Mouse (Mus musculus) heart, postnatal 0 days (tissue): ENCODE measurements around the gene Slc9a2. TPM values are rescaled to one million over a fixed set of nuclear protein-coding genes. Genes with fewer than 3 reads are reported as not detected.
A peak's percentile ranks its signal among the peaks of the same experiment; 100 is the strongest.
"Not testable (repeated sequence)": the region's sequence is repeated elsewhere in the genome, so short reads cannot be mapped to it uniquely, and the experiment has no call there.

Source experiments
- ATAC-seq: fragments of 200-750 bp; cut with Nextera tagmentation; 2 replicates; pipeline ENCODE4 v1.8.0; 2017; ENCODE audit warnings: low read depth, moderate number of reproducible peaks, moderate library complexity; ENCODE audit not compliant: insufficient read depth
- DNase-seq: peaks from one replicate; pipeline ENCODE4 v3.0.0-alpha.2; 2016; ENCODE audit warnings: low spot score
- H3K27ac ChIP-seq: fragments of 300-500 bp; sonication (generic); 2 replicates; pipeline ENCODE4 v1.5.1; 2014; ENCODE audit warnings: low read depth, mild to moderate bottlenecking
- H3K27me3 ChIP-seq: fragments of 300-500 bp; sonication (generic); 2 replicates; pipeline ENCODE4 v1.6.1; 2014; ENCODE audit warnings: low read length, mixed read lengths; ENCODE audit not compliant: control insufficient read depth, insufficient read depth
- H3K36me3 ChIP-seq: fragments of 300-500 bp; sonication (generic); replicated peaks from 2 replicates; pipeline ENCODE4 v1.6.1; 2014; ENCODE audit warnings: low read length, mixed read lengths; ENCODE audit not compliant: control insufficient read depth, insufficient read depth
- H3K4me1 ChIP-seq: fragments of 300-500 bp; sonication (generic); 2 replicates; pipeline ENCODE4 v1.6.1; 2014; ENCODE audit warnings: antibody characterized with exemption; ENCODE audit not compliant: control insufficient read depth, insufficient read depth
- H3K4me2 ChIP-seq: fragments of 300-500 bp; sonication (generic); 2 replicates; pipeline ENCODE4 v1.6.1; 2014; ENCODE audit warnings: low read depth, mild to moderate bottlenecking, low read length, moderate library complexity
- H3K4me3 ChIP-seq: fragments of 300-500 bp; sonication (generic); 2 replicates; pipeline ENCODE4 v1.5.1; 2014; ENCODE audit warnings: low read depth, low read length
- H3K9ac ChIP-seq: fragments of 300-500 bp; sonication (generic); replicated peaks from 2 replicates; pipeline ENCODE4 v1.6.1; 2014; ENCODE audit warnings: low read depth, low read length, mixed read lengths
- H3K9me3 ChIP-seq: fragments of 300-500 bp; sonication (generic); replicated peaks from 2 replicates; pipeline ENCODE4 v1.6.1; 2016; ENCODE audit warnings: low read length; ENCODE audit not compliant: control insufficient read depth
- CTCF ChIP-seq: IDR thresholded peaks from 2 replicates; pipeline ENCODE4 v1.5.1; 2016; ENCODE audit warnings: antibody characterized with exemption, control low read depth, low read depth
- EP300 ChIP-seq: IDR thresholded peaks from 2 replicates; pipeline ENCODE4 v1.6.1; 2016; ENCODE audit warnings: antibody characterized with exemption, low read depth
- WGBS: fragments of 180-500 bp; shearing (Covaris S2); extraction: QIAGEN DNeasy Blood & Tissue Kit; methylation state at CpG from one replicate; pipeline ENCODE4 v1.1.7; 2014; 5-methylcytosine and 5-hydroxymethylcytosine counted together
- polyA plus RNA-seq: library from polyadenylated mRNA; unstranded; fragments of >200 nt; fragmentation: Nextera tagmentation; extraction: Ambion mirVana; gene quantifications from 2 replicates; pipeline ENCODE4 v1.2.1, GENCODE M21; 2015
- total RNA-seq: library from RNA; depleted of rRNA; stranded (reverse); fragments of >200 nt; gene quantifications from 2 replicates; pipeline ENCODE4 v1.2.3, GENCODE M21; 2014; ENCODE audit warnings: low replicate concordance

The Slc9a2 gene
- total and polyA plus RNA-seq, 2 experiments from 2014 or later: 0.64 to 4.6 TPM

DNA sequence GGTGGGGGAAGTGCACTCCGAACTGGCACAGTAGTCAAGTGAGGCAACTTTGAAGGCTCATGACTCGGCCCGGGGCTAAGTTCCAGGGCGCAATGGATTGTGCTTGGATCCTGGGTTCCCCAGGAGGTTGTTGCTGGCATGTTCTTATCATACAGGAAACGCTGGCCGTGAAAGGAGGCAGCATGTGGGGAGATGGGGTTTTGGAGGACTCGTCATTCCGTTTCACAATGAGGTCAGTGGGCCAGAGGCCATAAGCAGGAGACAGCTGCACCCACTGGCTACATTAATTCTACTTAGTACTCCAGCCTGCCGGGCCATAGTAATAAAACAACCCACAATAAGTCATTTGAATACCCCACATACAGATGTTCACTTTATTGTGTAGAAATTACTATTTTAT, 34.6 kb downstream of the Slc9a2 start:
- Histone ChIP-seq H3K27me3 (no peaks in the 10 kb centered on the region), H3K4me3 (no peak overlapping the region), H3K9ac (no peak overlapping the region), H3K4me1 (no peaks in the 10 kb centered on the region), H3K9me3 (no peaks in the 10 kb centered on the region), H3K36me3 (no peaks in the 10 kb centered on the region), H3K4me2 (no peak overlapping the region), H3K27ac (no peak overlapping the region)
- ATAC-seq: peak; percentile 33; the same call in 1 of the 2 replicates
- 34% methylated on average over 9 of the region's 9 CpGs for WGBS
- TF ChIP-seq CTCF (no peak), EP300 (no peak)
- peak; percentile 13 for DNase-seq

DNA sequence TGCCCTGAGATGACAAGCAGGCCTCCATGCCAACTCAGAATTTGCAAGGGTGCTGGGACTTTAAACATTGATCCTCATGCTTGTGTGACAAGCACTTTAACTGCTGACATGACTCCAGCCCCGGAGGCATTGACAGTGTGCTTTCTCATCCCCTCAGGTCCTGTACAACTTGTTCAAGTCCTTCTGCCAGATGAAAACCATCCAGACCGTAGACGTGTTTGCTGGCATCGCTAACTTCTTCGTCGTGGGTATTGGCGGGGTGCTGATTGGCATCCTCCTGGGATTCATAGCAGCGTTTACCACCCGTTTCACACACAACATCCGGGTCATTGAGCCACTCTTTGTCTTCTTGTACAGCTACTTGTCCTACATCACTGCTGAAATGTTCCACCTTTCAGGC, 45.7 kb downstream of the Slc9a2 start:
- H3K9ac ChIP-seq: no peak overlapping the region
- H3K27me3 ChIP-seq: no peaks in the 10 kb centered on the region
- no peaks in the 10 kb centered on the region for H3K9me3 ChIP-seq
- H3K4me3 ChIP-seq: no peak overlapping the region
- WGBS: 83% methylated on average over 10 of the region's 10 CpGs
- H3K4me1 ChIP-seq: no peaks in the 10 kb centered on the region
- H3K36me3 ChIP-seq: no peaks in the 10 kb centered on the region
- TF ChIP-seq EP300 (no peak), CTCF (no peak)
- no peak overlapping the region for H3K27ac ChIP-seq
- DNase-seq (no peak), ATAC-seq (no peak)
- H3K4me2 ChIP-seq: no peak overlapping the region

DNA sequence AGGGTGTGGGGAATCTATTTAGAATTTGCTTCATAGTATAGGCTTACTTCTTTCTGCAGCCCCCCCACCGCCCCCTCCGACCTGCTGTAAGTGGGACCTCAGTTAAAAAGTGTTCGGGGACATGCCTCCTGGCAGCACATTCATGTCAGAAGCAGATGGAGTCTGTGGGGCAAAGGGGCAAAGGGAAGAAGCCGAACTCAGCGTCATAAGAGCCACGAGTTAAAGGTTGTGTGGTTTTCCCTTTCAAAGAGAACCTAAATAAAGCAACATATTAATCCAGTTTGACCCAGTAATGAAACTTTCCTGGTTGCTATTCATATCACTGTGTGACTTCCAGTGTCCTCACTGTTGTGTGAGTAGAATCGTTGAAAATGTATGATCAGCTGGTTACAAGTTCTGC, 47.0 kb downstream of the Slc9a2 start:
- Histone ChIP-seq H3K27ac (no peak overlapping the region), H3K4me1 (no peaks in the 10 kb centered on the region), H3K4me2 (no peak overlapping the region), H3K36me3 (no peaks in the 10 kb centered on the region), H3K27me3 (no peaks in the 10 kb centered on the region), H3K9ac (no peak overlapping the region), H3K9me3 (no peaks in the 10 kb centered on the region), H3K4me3 (no peak overlapping the region)
- 83% methylated on average over 7 of the region's 7 CpGs for WGBS
- no peak for ATAC-seq
- DNase-seq: no peak
- TF ChIP-seq CTCF (no peak), EP300 (no peak)

DNA sequence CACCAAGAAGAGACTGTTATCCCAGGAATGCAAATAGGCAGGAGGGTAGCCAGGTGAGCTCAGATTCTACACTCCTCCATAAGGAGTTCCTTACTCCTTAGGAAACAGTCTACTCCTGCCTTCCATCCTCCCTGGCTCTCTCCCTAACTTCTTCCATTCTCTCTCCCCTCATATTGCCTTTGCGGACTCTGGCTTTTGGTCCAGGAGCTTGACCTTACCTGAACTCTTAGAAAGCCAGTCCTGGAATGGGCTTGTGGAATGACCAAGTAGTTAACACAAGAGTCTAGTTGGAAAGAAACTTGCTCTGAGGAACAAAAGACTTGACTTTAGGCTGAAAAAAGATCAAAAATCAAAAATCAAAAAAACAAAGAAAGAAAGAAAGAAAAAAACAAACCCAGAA, 48.3 kb downstream of the Slc9a2 start:
- Histone ChIP-seq H3K27me3 (no peaks in the 10 kb centered on the region), H3K27ac (no peak overlapping the region), H3K4me3 (no peak overlapping the region), H3K36me3 (no peaks in the 10 kb centered on the region), H3K9ac (no peak overlapping the region), H3K4me1 (no peaks in the 10 kb centered on the region), H3K9me3 (no peaks in the 10 kb centered on the region), H3K4me2 (no peak overlapping the region)
- WGBS: 93% methylated on average over 1 of the region's 1 CpGs
- TF ChIP-seq CTCF (no peak), EP300 (no peak)
- DNase-seq (no peak), ATAC-seq (no peak)

DNA sequence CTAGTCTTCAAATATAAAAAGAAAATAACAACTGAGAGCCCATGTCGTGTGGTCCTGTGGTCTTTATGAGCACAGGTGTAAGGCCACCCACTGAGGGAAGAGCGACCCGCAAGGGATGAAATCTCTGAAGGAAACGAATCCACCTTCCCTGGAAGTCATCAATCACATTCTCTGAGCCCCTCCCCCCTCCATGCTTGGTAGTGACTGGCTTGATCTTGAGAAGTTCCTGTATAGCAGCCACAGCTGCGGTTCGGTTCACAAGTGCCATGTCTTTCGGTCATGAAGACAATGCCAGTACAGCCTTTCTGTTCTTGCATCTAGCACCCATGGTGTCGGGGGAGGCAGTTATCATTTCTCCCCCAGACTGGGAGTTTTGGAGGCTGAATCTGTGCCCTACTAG, 57.3 kb downstream of the Slc9a2 start:
- WGBS: 74% methylated on average over 8 of the region's 8 CpGs
- Histone ChIP-seq H3K4me3 (no peak overlapping the region), H3K27me3 (no peaks in the 10 kb centered on the region), H3K4me1 (no peaks in the 10 kb centered on the region), H3K9me3 (no peaks in the 10 kb centered on the region), H3K27ac (no peak overlapping the region), H3K36me3 (no peaks in the 10 kb centered on the region), H3K9ac (no peak overlapping the region), H3K4me2 (no peak overlapping the region)
- TF ChIP-seq CTCF (no peak), EP300 (no peak)
- ATAC-seq (no peak), DNase-seq (no peak)

DNA sequence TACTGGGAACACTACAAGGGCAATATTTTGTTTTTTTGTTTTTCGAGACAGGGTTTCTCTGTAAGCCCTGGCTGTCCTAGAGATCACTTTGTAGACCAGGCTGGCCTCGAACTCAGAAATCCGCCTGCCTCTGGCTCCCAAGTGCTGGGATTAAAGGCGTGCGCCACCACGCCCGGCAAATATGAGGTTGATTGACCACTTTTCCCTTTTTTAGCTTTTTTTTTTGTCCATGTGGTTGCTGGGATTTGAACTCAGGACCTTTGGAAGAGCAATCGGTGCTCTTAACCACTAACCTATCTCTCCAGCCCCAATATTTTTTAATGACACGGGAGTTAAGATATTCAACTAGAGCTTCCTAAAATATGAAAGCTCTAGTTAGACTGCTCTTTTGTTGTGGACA, 57.9 kb downstream of the Slc9a2 start:
- H3K9me3 ChIP-seq: not testable (repeated sequence)

More for the DNA sequence above, 57.9 kb downstream of the Slc9a2 start:
- DNase-seq, ATAC-seq, H3K27me3 ChIP-seq, H3K4me2 ChIP-seq, H3K36me3 ChIP-seq, H3K4me3 ChIP-seq, H3K4me1 ChIP-seq, H3K9ac ChIP-seq, H3K27ac ChIP-seq: not testable (repeated sequence)
- 88% methylated on average over 9 of the region's 9 CpGs for WGBS
